Mouse (Mus musculus): ENCODE results near the gene Ccdc18. TPM values are rescaled to one million over a fixed set of nuclear protein-coding genes. Genes with fewer than 3 reads are reported as not detected.
A peak's percentile ranks its signal among the peaks of the same experiment; 100 is the strongest.
"Not testable (repeated sequence)": the region's sequence is repeated elsewhere in the genome, so short reads cannot be mapped to it uniquely, and the experiment has no call there.

Ccdc18 gene
- 3.5 and 7.5 TPM in 2 replicates for polyA plus RNA-seq (2011; ENCODE audit: insufficient read length, low read depth, missing spikeins)

GRCm38 (mm10) chr5:108132441-108133243 lies at the start of gene Ccdc18, which contains the start of gene Tmed5:
Gene Ccdc18 (plus strand): TSS chr5:108132875.
Gene Tmed5 (minus strand): TSS chr5:108132620.
- H3K4me3 ChIP-seq (ENCODE audit: insufficient read depth, low read length), result peak within 1 kb of the TSS; percentile 87
- peak within 1 kb of the TSS; percentile 53 for H3K27ac ChIP-seq (ENCODE audit: insufficient read depth, low read length)
- no peaks in the 10 kb centered on the region for H3K4me1 ChIP-seq (ENCODE audit: control insufficient read depth, insufficient read depth, low read length)
- TF ChIP-seq CTCF (IDR thresholded peaks at IDR 0.05; ENCODE audit: borderline replicate concordance, insufficient read depth, low read length), result no peak
- peak; percentile 96 for TF ChIP-seq POLR2A (IDR thresholded peaks at IDR 0.05; ENCODE audit: low read depth, low read length)

- Histone ChIP-seq H3K4me3 (ENCODE audit: insufficient read depth, low read length) (no peak overlapping the region), H3K4me1 (ENCODE audit: control insufficient read depth, insufficient read depth, low read length) (peaks cover 2% of the 10 kb centered on the region; the same call in 1 of the 2 replicates), H3K27ac (ENCODE audit: insufficient read depth, low read length) (no peak overlapping the region)
- no peak for TF ChIP-seq CTCF (IDR thresholded peaks at IDR 0.05; ENCODE audit: borderline replicate concordance, insufficient read depth, low read length)
- TF ChIP-seq POLR2A (IDR thresholded peaks at IDR 0.05; ENCODE audit: low read depth, low read length), result no peak
Measured at GRCm38 (mm10) chr5:108085440-108085839, 47.2 kb upstream of the Ccdc18 start.

GRCm38 (mm10) chr5:108092731-108093130 lies 39.9 kb upstream of the Ccdc18 start:
- not testable (repeated sequence) for H3K4me1 ChIP-seq (ENCODE audit: control insufficient read depth, insufficient read depth, low read length); H3K27ac ChIP-seq (ENCODE audit: insufficient read depth, low read length); H3K4me3 ChIP-seq (ENCODE audit: insufficient read depth, low read length)

- Histone ChIP-seq H3K4me3 (ENCODE audit: insufficient read depth, low read length) (no peak overlapping the region), H3K4me1 (ENCODE audit: control insufficient read depth, insufficient read depth, low read length) (no peaks in the 10 kb centered on the region), H3K27ac (ENCODE audit: insufficient read depth, low read length) (no peak overlapping the region)
- no peak for TF ChIP-seq CTCF (IDR thresholded peaks at IDR 0.05; ENCODE audit: borderline replicate concordance, insufficient read depth, low read length)
- TF ChIP-seq POLR2A (IDR thresholded peaks at IDR 0.05; ENCODE audit: low read depth, low read length), result no peak
Measured at GRCm38 (mm10) chr5:108097676-108098075, 35.0 kb upstream of the Ccdc18 start.

- H3K27ac ChIP-seq (ENCODE audit: insufficient read depth, low read length), result no peak overlapping the region
- TF ChIP-seq CTCF (IDR thresholded peaks at IDR 0.05; ENCODE audit: borderline replicate concordance, insufficient read depth, low read length) (no peak), POLR2A (IDR thresholded peaks at IDR 0.05; ENCODE audit: low read depth, low read length) (no peak)
- H3K4me1 ChIP-seq (ENCODE audit: control insufficient read depth, insufficient read depth, low read length), result no peaks in the 10 kb centered on the region
- H3K4me3 ChIP-seq (ENCODE audit: insufficient read depth, low read length), result no peak overlapping the region
Measured at GRCm38 (mm10) chr5:108100196-108100595, 32.5 kb upstream of the Ccdc18 start.

GRCm38 (mm10) chr5:108104306-108104705 lies 28.4 kb upstream of the Ccdc18 start:
- Histone ChIP-seq H3K4me3 (ENCODE audit: insufficient read depth, low read length) (no peak overlapping the region), H3K4me1 (ENCODE audit: control insufficient read depth, insufficient read depth, low read length) (no peaks in the 10 kb centered on the region), H3K27ac (ENCODE audit: insufficient read depth, low read length) (no peak overlapping the region)
- TF ChIP-seq CTCF (IDR thresholded peaks at IDR 0.05; ENCODE audit: borderline replicate concordance, insufficient read depth, low read length), result no peak
- TF ChIP-seq POLR2A (IDR thresholded peaks at IDR 0.05; ENCODE audit: low read depth, low read length), result no peak

GRCm38 (mm10) chr5:108109346-108109745 lies 23.3 kb upstream of the Ccdc18 start:
- no peak overlapping the region for H3K27ac ChIP-seq (ENCODE audit: insufficient read depth, low read length)
- TF ChIP-seq POLR2A (IDR thresholded peaks at IDR 0.05; ENCODE audit: low read depth, low read length), result no peak
- TF ChIP-seq CTCF (IDR thresholded peaks at IDR 0.05; ENCODE audit: borderline replicate concordance, insufficient read depth, low read length), result no peak
- no peaks in the 10 kb centered on the region for H3K4me1 ChIP-seq (ENCODE audit: control insufficient read depth, insufficient read depth, low read length)
- H3K4me3 ChIP-seq (ENCODE audit: insufficient read depth, low read length), result no peak overlapping the region

- Histone ChIP-seq H3K4me1 (ENCODE audit: control insufficient read depth, insufficient read depth, low read length) (no peaks in the 10 kb centered on the region; the same call in 1 of the 2 replicates), H3K4me3 (ENCODE audit: insufficient read depth, low read length) (no peak overlapping the region), H3K27ac (ENCODE audit: insufficient read depth, low read length) (no peak overlapping the region)
- no peak for TF ChIP-seq CTCF (IDR thresholded peaks at IDR 0.05; ENCODE audit: borderline replicate concordance, insufficient read depth, low read length)
- TF ChIP-seq POLR2A (IDR thresholded peaks at IDR 0.05; ENCODE audit: low read depth, low read length), result no peak
Measured at GRCm38 (mm10) chr5:108117693-108118092, 15.0 kb upstream of the Ccdc18 start.

- TF ChIP-seq CTCF (IDR thresholded peaks at IDR 0.05; ENCODE audit: borderline replicate concordance, insufficient read depth, low read length) (no peak), POLR2A (IDR thresholded peaks at IDR 0.05; ENCODE audit: low read depth, low read length) (no peak)
- H3K27ac ChIP-seq (ENCODE audit: insufficient read depth, low read length), result no peak overlapping the region
- no peaks in the 10 kb centered on the region; the same call in 1 of the 2 replicates for H3K4me1 ChIP-seq (ENCODE audit: control insufficient read depth, insufficient read depth, low read length)
- no peak overlapping the region for H3K4me3 ChIP-seq (ENCODE audit: insufficient read depth, low read length)
Measured at GRCm38 (mm10) chr5:108120221-108120900, 12.3 kb upstream of the Ccdc18 start.
